Mouse (Mus musculus) CH12.LX (cell line): ENCODE results near the gene Rbm15.

Experiments used
- CTCF ChIP-seq, 2 experiments: IDR thresholded peaks in 1 of 2; conservative IDR thresholded peaks in 1 of 2; 2 replicates each; pipeline ENCODE4 v1.5.1; 2011 to 2012; ENCODE audit warnings: low read depth in 2 of 2, low read length in 2 of 2, improper control_type of control experiment in 1 of 2, inconsistent platforms in 1 of 2, mild to moderate bottlenecking in 1 of 2, moderate library complexity in 1 of 2
- EP300 ChIP-seq: IDR thresholded peaks from 2 replicates; pipeline ENCODE4 v1.6.1; 2011; ENCODE audit warnings: low read length, improper control_type of control experiment

DNA sequence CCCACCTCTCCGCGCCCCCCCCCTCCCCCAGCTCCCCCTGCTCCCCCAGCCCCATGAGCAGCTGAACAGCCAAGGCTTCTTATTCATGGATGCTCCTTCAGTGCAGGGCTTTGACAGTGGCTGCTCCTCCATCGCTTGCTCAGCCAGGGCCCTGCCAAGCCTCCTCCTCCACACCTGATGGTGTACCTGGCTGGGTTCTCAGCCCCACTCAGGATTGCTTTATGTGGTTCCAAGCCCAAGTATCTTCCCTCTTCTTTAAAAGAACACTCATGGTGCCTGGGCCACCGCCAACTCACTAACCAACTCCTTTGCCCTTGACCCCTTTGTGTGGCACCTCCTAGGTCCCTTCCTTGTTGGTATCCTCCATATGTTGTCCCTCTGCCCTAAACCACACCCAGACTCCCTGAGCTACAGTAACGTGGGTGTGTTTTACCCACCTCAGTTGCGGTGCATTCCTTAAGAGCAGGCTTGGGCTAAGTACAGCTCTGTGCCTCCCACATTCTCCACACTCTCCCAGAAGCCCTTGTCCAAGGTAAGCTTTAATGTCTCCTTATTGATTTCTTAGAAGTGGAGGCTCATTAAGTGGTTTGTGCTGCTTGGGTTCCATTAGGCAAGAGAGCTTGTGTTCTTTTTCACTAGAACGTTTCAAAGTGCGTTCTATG, 34.6 kb upstream of the Rbm15 start:
- no peak for TF ChIP-seq CTCF (conservative IDR thresholded peaks at IDR 0.05 in 1 of 2, IDR thresholded peaks at IDR 0.05 in 1 of 2; ENCODE audit: low read depth in 2 of 2, low read length in 2 of 2)
- no peak for TF ChIP-seq EP300
